ENCODE assay signal across 8 mouse cellular contexts in genomic region chr4:97777706-97778176, GRCm38 (mm10). TPM values are rescaled to one million over a fixed set of nuclear protein-coding genes. Genes with fewer than 3 reads are reported as not detected.
DNase-seq lines count a peak whose midpoint lies in the region; ATAC-seq and TF ChIP-seq lines count a peak whose summit lies in the region.

Gene E130114P18Rik (minus strand): TSS chr4:97778078.

- H3K9me3 ChIP-seq in embryonic facial prominence, embryonic 12.5 days = no peaks in the 10 kb centered on the region
- no peaks in the 10 kb centered on the region for H3K9me3 ChIP-seq in intestine, postnatal 0 days (ENCODE audit: control insufficient read depth)
- no peaks in the 10 kb centered on the region for H3K9me3 ChIP-seq in liver, embryonic 12.5 days (replicated peaks)
- H3K9me3 ChIP-seq in midbrain, embryonic 16.5 days (replicated peaks; ENCODE audit: control insufficient read depth, low read length, poor library complexity, severe bottlenecking) = 0 out of 2 replicates have a peak, but pooled peaks cover under 1% of the 10 kb centered on the region
- H3K9me3 ChIP-seq in stomach, embryonic 14.5 days (ENCODE audit: control insufficient read depth, low read depth, low read length) = no peaks in the 10 kb centered on the region

- DNase-seq in ovary, adult 18-20 months (ENCODE audit: low spot score) = peak; percentile 40
- no peak for DNase-seq in ovary, postnatal 14 days (ENCODE audit: low spot score)
- peak; percentile 80 for DNase-seq in heart, adult 2 months

- intact Hi-C loops in heart, adult 2 months (cut with DNase I) = loop anchor here (2.0 to 5.0 kb wide), 8 partner anchors 17 to 545 kb away; no protein-coding TSS in a partner anchor

- no peak for TF ChIP-seq CTCF in heart, adult 2 months (IDR thresholded peaks at IDR 0.05)
- no peak for TF ChIP-seq CTCF in intestine, postnatal 0 days (IDR thresholded peaks at IDR 0.05; ENCODE audit: low read depth)

- H3K4me2 ChIP-seq in embryonic facial prominence, embryonic 12.5 days (replicated peaks) = peak within 1 kb of the TSS; percentile 77
- H3K4me2 ChIP-seq in intestine, postnatal 0 days (replicated peaks; ENCODE audit: low read depth) = peak within 1 kb of the TSS; percentile 95
- peak within 1 kb of the TSS; percentile 75 for H3K4me2 ChIP-seq in liver, embryonic 12.5 days
- peak within 1 kb of the TSS; percentile 95 for H3K4me2 ChIP-seq in midbrain, embryonic 16.5 days (ENCODE audit: low read length)
- peak within 1 kb of the TSS; percentile 77 for H3K4me2 ChIP-seq in stomach, embryonic 14.5 days (replicated peaks; ENCODE audit: low read depth, low read length)

- H3K9ac ChIP-seq in embryonic facial prominence, embryonic 12.5 days = peak within 1 kb of the TSS; percentile 99
- peak within 1 kb of the TSS; percentile 100 for H3K9ac ChIP-seq in heart, adult 2 months (ENCODE audit: low read depth, low read length)
- H3K9ac ChIP-seq in intestine, postnatal 0 days (ENCODE audit: low read depth, low read length) = peak within 1 kb of the TSS; percentile 85
- H3K9ac ChIP-seq in liver, embryonic 12.5 days = peak within 1 kb of the TSS; percentile 74
- H3K9ac ChIP-seq in midbrain, embryonic 16.5 days (ENCODE audit: low read depth, low read length) = peak within 1 kb of the TSS; percentile 83
- H3K9ac ChIP-seq in stomach, embryonic 14.5 days (replicated peaks; ENCODE audit: low read depth, low read length) = peak within 1 kb of the TSS; percentile 100

- WGBS in embryonic facial prominence, embryonic 12.5 days = 1% methylated on average over 33 of the region's 37 CpGs
- under 1% methylated on average over 37 of the region's 37 CpGs for WGBS in heart, adult 2 months
- WGBS in intestine, postnatal 0 days = under 1% methylated on average over 32 of the region's 37 CpGs
- WGBS in liver, embryonic 12.5 days (ENCODE audit: insufficient replicate concordance) = 1% methylated on average over 35 of the region's 37 CpGs
- under 1% methylated on average over 36 of the region's 37 CpGs for WGBS in midbrain, embryonic 16.5 days
- 0% methylated on average over 37 of the region's 37 CpGs for WGBS in stomach, embryonic 14.5 days

- peak within 1 kb of the TSS; percentile 95 for H3K27ac ChIP-seq in embryonic facial prominence, embryonic 12.5 days
- peak within 1 kb of the TSS; percentile 96 for H3K27ac ChIP-seq in heart, adult 2 months
- H3K27ac ChIP-seq in intestine, postnatal 0 days (ENCODE audit: low read depth, low read length) = peak within 1 kb of the TSS; percentile 85
- H3K27ac ChIP-seq in liver, embryonic 12.5 days = peak within 1 kb of the TSS; percentile 56
- peak within 1 kb of the TSS; percentile 86 for H3K27ac ChIP-seq in midbrain, embryonic 16.5 days (ENCODE audit: low read length)
- H3K27ac ChIP-seq in stomach, embryonic 14.5 days (ENCODE audit: low read length) = peak within 1 kb of the TSS; percentile 98

- TF ChIP-seq POLR2A in heart, adult 2 months (IDR thresholded peaks at IDR 0.05; ENCODE audit: insufficient read depth, low read depth, low read length) = peak; percentile 65; the same call in 1 of the 2 replicates

- H3K36me3 ChIP-seq in embryonic facial prominence, embryonic 12.5 days = peaks cover 3% of the 10 kb centered on the region; the same call in 1 of the 2 replicates
- H3K36me3 ChIP-seq in heart, adult 2 months (ENCODE audit: control insufficient read depth, insufficient read depth, low read length) = peaks cover 14% of the 10 kb centered on the region
- H3K36me3 ChIP-seq in intestine, postnatal 0 days (ENCODE audit: control insufficient read depth, insufficient read depth) = no peaks in the 10 kb centered on the region; the same call in 1 of the 2 replicates
- no peaks in the 10 kb centered on the region for H3K36me3 ChIP-seq in liver, embryonic 12.5 days
- no peaks in the 10 kb centered on the region for H3K36me3 ChIP-seq in midbrain, embryonic 16.5 days (ENCODE audit: control insufficient read depth, insufficient read depth, low read length)
- H3K36me3 ChIP-seq in stomach, embryonic 14.5 days (ENCODE audit: control insufficient read depth, insufficient read depth, low read length) = no peaks in the 10 kb centered on the region

- peaks cover 4% of the 10 kb centered on the region; the same call in 1 of the 2 replicates for H3K27me3 ChIP-seq in embryonic facial prominence, embryonic 12.5 days
- H3K27me3 ChIP-seq in heart, adult 2 months (ENCODE audit: control insufficient read depth, insufficient read depth, low read length) = no peaks in the 10 kb centered on the region
- no peaks in the 10 kb centered on the region; the same call in 1 of the 2 replicates for H3K27me3 ChIP-seq in intestine, postnatal 0 days (replicated peaks; ENCODE audit: control insufficient read depth, insufficient read depth, low read length)
- H3K27me3 ChIP-seq in liver, embryonic 12.5 days (replicated peaks) = peaks cover 74% of the 10 kb centered on the region
- peaks cover 3% of the 10 kb centered on the region; the same call in 1 of the 2 replicates for H3K27me3 ChIP-seq in midbrain, embryonic 16.5 days (ENCODE audit: control insufficient read depth, insufficient read depth, low read depth, low read length)
- no peaks in the 10 kb centered on the region for H3K27me3 ChIP-seq in stomach, embryonic 14.5 days (ENCODE audit: control insufficient read depth, insufficient read depth, low read length)

- peak; percentile 65 for ATAC-seq in embryonic facial prominence, embryonic 12.5 days (ENCODE audit: insufficient number of reproducible peaks, insufficient read depth, low FRiP score, low TSS enrichment)
- peak; percentile 80 for ATAC-seq in intestine, postnatal 0 days
- peak; percentile 56 for ATAC-seq in liver, embryonic 12.5 days
- peak; percentile 80 for ATAC-seq in midbrain, embryonic 16.5 days
- peak; percentile 61 for ATAC-seq in stomach, embryonic 14.5 days (ENCODE audit: insufficient number of reproducible peaks, insufficient read depth, low FRiP score, low read depth)

- TF ChIP-seq EP300 in heart, adult 2 months (IDR thresholded peaks at IDR 0.05; ENCODE audit: insufficient read depth, low read depth, low read length) = no peak

- H3K4me3 ChIP-seq in embryonic facial prominence, embryonic 12.5 days = peak within 1 kb of the TSS; percentile 96
- H3K4me3 ChIP-seq in heart, adult 2 months = peak within 1 kb of the TSS; percentile 86
- peak within 1 kb of the TSS; percentile 94 for H3K4me3 ChIP-seq in intestine, postnatal 0 days (ENCODE audit: low read depth, low read length)
- H3K4me3 ChIP-seq in liver, embryonic 12.5 days = peak within 1 kb of the TSS; percentile 64
- peak within 1 kb of the TSS; percentile 79 for H3K4me3 ChIP-seq in midbrain, embryonic 16.5 days (ENCODE audit: low read depth, low read length)
- H3K4me3 ChIP-seq in stomach, embryonic 14.5 days (ENCODE audit: low read depth, low read length) = peak within 1 kb of the TSS; percentile 90

- H3K79me2 ChIP-seq in heart, adult 2 months (replicated peaks; ENCODE audit: control insufficient read depth, insufficient read depth, low read length) = no peaks in the 10 kb centered on the region

- peaks cover 23% of the 10 kb centered on the region for H3K4me1 ChIP-seq in embryonic facial prominence, embryonic 12.5 days
- H3K4me1 ChIP-seq in heart, adult 2 months (ENCODE audit: control insufficient read depth, insufficient read depth, low read length) = peaks cover 6% of the 10 kb centered on the region
- 0 out of 2 replicates have a peak, but pooled peaks cover 9% of the 10 kb centered on the region for H3K4me1 ChIP-seq in intestine, postnatal 0 days (replicated peaks; ENCODE audit: control insufficient read depth, insufficient read depth, low read length)
- peaks cover 18% of the 10 kb centered on the region for H3K4me1 ChIP-seq in liver, embryonic 12.5 days
- peaks cover 6% of the 10 kb centered on the region; the same call in 1 of the 2 replicates for H3K4me1 ChIP-seq in midbrain, embryonic 16.5 days (ENCODE audit: control insufficient read depth, insufficient read depth, low read length)
- H3K4me1 ChIP-seq in stomach, embryonic 14.5 days (ENCODE audit: control insufficient read depth, insufficient read depth, low read length) = peaks cover 12% of the 10 kb centered on the region; the same call in 1 of the 2 replicates

RNA-seq across cellular contexts. Expression of gene E130114P18Rik, which starts in this region (rescaled TPM):
- polyA plus RNA-seq in embryonic facial prominence, embryonic 12.5 days (2016; fragmentation: Nextera tagmentation; extraction: Ambion mirVana) = 7.5 and 8.7 TPM in 2 replicates
- total RNA-seq in heart, adult 2 months (2021) = not detected
- 0.15 TPM in 1 of 2 replicates, not detected in the other for polyA plus RNA-seq in heart, adult 2 months (2012; rRNA removed)
- polyA plus RNA-seq in intestine, postnatal 0 days (2015; fragmentation: Nextera tagmentation; extraction: Ambion mirVana) = 1.3 and 1.6 TPM in 2 replicates
- 0.23 TPM in 1 of 2 replicates, not detected in the other for polyA plus RNA-seq in liver, embryonic 12.5 days (2016; fragmentation: Nextera tagmentation; extraction: Ambion mirVana)
- polyA plus RNA-seq in midbrain, embryonic 16.5 days (2015; fragmentation: Nextera tagmentation; extraction: Ambion mirVana) = 11.6 and 12.1 TPM in 2 replicates
- 5.7 and 6.3 TPM in 2 replicates for polyA plus RNA-seq in stomach, embryonic 14.5 days (2014; fragmentation: Nextera tagmentation; extraction: Ambion mirVana)

Comparison
In these comparisons a context has a peak if more than half of its experiments do, and no peak if none do; other contexts are left out.
1. Peak in DNase-seq, H3K4me3 ChIP-seq, H3K27ac ChIP-seq and H3K9ac ChIP-seq in heart, adult 2 months; RNA of the gene not detected or under 1 TPM.
2. Peak in ATAC-seq, H3K4me3 ChIP-seq, H3K27ac ChIP-seq, H3K9ac ChIP-seq and H3K4me2 ChIP-seq in liver, embryonic 12.5 days; RNA of the gene not detected or under 1 TPM.